Mouse (Mus musculus) forebrain, postnatal 0 days (tissue): ENCODE measurements around the gene Mlf2. TPM values are rescaled to one million over a fixed set of nuclear protein-coding genes. Genes with fewer than 3 reads are reported as not detected.

Source experiments
- ATAC-seq: fragments of 200-750 bp; cut with Nextera tagmentation; 2 replicates; pipeline ENCODE4 v1.8.0; 2017; ENCODE audit warnings: mild to moderate bottlenecking, moderate library complexity
- DNase-seq: peaks from one replicate; pipeline ENCODE4 v3.0.0-alpha.2; 2015
- H3K27ac ChIP-seq: fragments of 300-500 bp; sonication (generic); 2 replicates; pipeline ENCODE4 v1.5.1; 2014; ENCODE audit warnings: low read depth, mild to moderate bottlenecking, antibody characterized with exemption, low read length, moderate library complexity, mixed read lengths
- H3K27me3 ChIP-seq: fragments of 300-500 bp; sonication (generic); 2 replicates; pipeline ENCODE4 v1.6.1; 2014; ENCODE audit warnings: mild to moderate bottlenecking, low read length, mixed read lengths; ENCODE audit not compliant: insufficient read depth
- H3K36me3 ChIP-seq: fragments of 300-500 bp; sonication (generic); 2 replicates; pipeline ENCODE4 v1.6.1; 2014; ENCODE audit warnings: mild to moderate bottlenecking, moderate library complexity; ENCODE audit not compliant: insufficient read depth
- H3K4me1 ChIP-seq: fragments of 300-500 bp; sonication (generic); 2 replicates; pipeline ENCODE4 v1.6.1; 2014; ENCODE audit warnings: antibody characterized with exemption; ENCODE audit not compliant: insufficient read depth
- H3K4me2 ChIP-seq: fragments of 300-500 bp; sonication (generic); 2 replicates; pipeline ENCODE4 v1.6.1; 2014; ENCODE audit warnings: low read depth, mild to moderate bottlenecking, moderate library complexity
- H3K4me3 ChIP-seq: fragments of 300-500 bp; sonication (generic); 2 replicates; pipeline ENCODE4 v1.5.1; 2014; ENCODE audit warnings: low read depth, low read length, mixed read lengths
- H3K9ac ChIP-seq: fragments of 300-500 bp; sonication (generic); 2 replicates; pipeline ENCODE4 v1.6.1; 2014; ENCODE audit warnings: mild to moderate bottlenecking
- H3K9me3 ChIP-seq: fragments of 300-500 bp; sonication (generic); 2 replicates; pipeline ENCODE4 v1.6.1; 2016; ENCODE audit warnings: low read length
- CTCF ChIP-seq: sonication (generic); IDR thresholded peaks from 2 replicates; pipeline ENCODE4 v1.5.1; 2016; ENCODE audit warnings: antibody characterized with exemption, control low read depth, low read depth
- WGBS: fragments of 180-500 bp; shearing (Covaris S2); extraction: QIAGEN DNeasy Blood & Tissue Kit; methylation state at CpG from one replicate; pipeline ENCODE4 v1.1.7; 2014; 5-methylcytosine and 5-hydroxymethylcytosine counted together
- polyA plus RNA-seq: library from polyadenylated mRNA; unstranded; fragments of >200 nt; fragmentation: Nextera tagmentation; extraction: Ambion mirVana; gene quantifications from 2 replicates; pipeline ENCODE4 v1.2.1, GENCODE M21; 2015
- total RNA-seq: library from RNA; depleted of rRNA; stranded (reverse); fragments of >200 nt; gene quantifications from 2 replicates; pipeline ENCODE4 v1.2.3, GENCODE M21; 2014

Gene Mlf2
- total and polyA plus RNA-seq, 2 experiments from 2014 or later: 432 to 665 TPM

GRCm38 (mm10) chr6:124903580-124904151, 27.5 kb upstream of the Mlf2 start:
- TF ChIP-seq CTCF: peak; percentile 98
- DNase-seq: peak; percentile 91
- 1% methylated on average over 23 of the region's 23 CpGs for WGBS

GRCm38 (mm10) chr6:124904161-124904981, 26.8 kb upstream of the Mlf2 start:
- WGBS: 6% methylated on average over 24 of the region's 24 CpGs
- peaks cover 11% of the 10 kb centered on the region for H3K4me1 ChIP-seq
- peak; percentile 89 for DNase-seq
- H3K9me3 ChIP-seq: no peaks in the 10 kb centered on the region
- H3K4me2 ChIP-seq: peak overlapping the region; percentile 78
- H3K27ac ChIP-seq: peak overlapping the region; percentile 99
- H3K27me3 ChIP-seq: no peaks in the 10 kb centered on the region
- peak; percentile 88 for ATAC-seq
- TF ChIP-seq CTCF: peak; percentile 77
- peak overlapping the region; percentile 74 for H3K9ac ChIP-seq
- no peaks in the 10 kb centered on the region for H3K36me3 ChIP-seq
- H3K4me3 ChIP-seq: peak overlapping the region; percentile 40

More at GRCm38 (mm10) chr6:124903580-124904151, 27.5 kb upstream of the Mlf2 start:
- no peaks in the 10 kb centered on the region for H3K36me3 ChIP-seq
- peak; percentile 88 for ATAC-seq
- H3K9me3 ChIP-seq: no peaks in the 10 kb centered on the region
- peaks cover 11% of the 10 kb centered on the region for H3K4me1 ChIP-seq
- H3K4me2 ChIP-seq: peak overlapping the region; percentile 78
- H3K9ac ChIP-seq: peak overlapping the region; percentile 74
- H3K27ac ChIP-seq: peak overlapping the region; percentile 99
- peak overlapping the region; percentile 40 for H3K4me3 ChIP-seq
- H3K27me3 ChIP-seq: no peaks in the 10 kb centered on the region

GRCm38 (mm10) chr6:124904991-124905860, 26.0 kb upstream of the Mlf2 start:
- Histone ChIP-seq H3K4me1 (peaks cover 11% of the 10 kb centered on the region), H3K27me3 (no peaks in the 10 kb centered on the region), H3K9ac (peak overlapping the region; percentile 74), H3K4me2 (peak overlapping the region; percentile 78), H3K36me3 (no peaks in the 10 kb centered on the region), H3K27ac (peak overlapping the region; percentile 99), H3K9me3 (no peaks in the 10 kb centered on the region), H3K4me3 (peak overlapping the region; percentile 40)
- no peak for TF ChIP-seq CTCF
- DNase-seq (no peak), ATAC-seq (no peak)
- WGBS: 31% methylated on average over 14 of the region's 16 CpGs

GRCm38 (mm10) chr6:124907767-124908166, 23.4 kb upstream of the Mlf2 start:
- Histone ChIP-seq H3K27ac (no peak overlapping the region), H3K4me1 (peaks cover 11% of the 10 kb centered on the region), H3K4me2 (no peak overlapping the region), H3K9me3 (no peaks in the 10 kb centered on the region), H3K9ac (no peak overlapping the region), H3K27me3 (no peaks in the 10 kb centered on the region), H3K4me3 (no peak overlapping the region), H3K36me3 (peaks cover 4% of the 10 kb centered on the region)
- 79% methylated on average over 1 of the region's 1 CpGs for WGBS
- ATAC-seq (no peak), DNase-seq (no peak)
- TF ChIP-seq CTCF: no peak

GRCm38 (mm10) chr6:124910032-124910431, 21.2 kb upstream of the Mlf2 start:
- ATAC-seq: peak; percentile 30; the same call in 1 of the 2 replicates
- TF ChIP-seq CTCF: no peak
- DNase-seq: no peak
- H3K9me3 ChIP-seq: no peaks in the 10 kb centered on the region
- no peak overlapping the region for H3K4me3 ChIP-seq
- H3K9ac ChIP-seq: peak overlapping the region; percentile 25; the same call in 1 of the 2 replicates
- H3K27ac ChIP-seq: no peak overlapping the region
- H3K4me1 ChIP-seq: no peaks in the 10 kb centered on the region; the same call in 1 of the 2 replicates
- WGBS: 8% methylated on average over 32 of the region's 32 CpGs
- no peaks in the 10 kb centered on the region for H3K27me3 ChIP-seq
- peak overlapping the region; percentile 19; the same call in 1 of the 2 replicates for H3K4me2 ChIP-seq
- peaks cover 23% of the 10 kb centered on the region for H3K36me3 ChIP-seq

GRCm38 (mm10) chr6:124911533-124912218, 19.5 kb upstream of the Mlf2 start, which contains the start of gene Lag3:
Gene Lag3, minus strand, starts transcription at chr6:124911705.
- WGBS: 20% methylated on average over 12 of the region's 13 CpGs
- H3K27me3 ChIP-seq: no peaks in the 10 kb centered on the region
- no peak for TF ChIP-seq CTCF
- H3K36me3 ChIP-seq: peaks cover 23% of the 10 kb centered on the region
- no peak within 1 kb of the TSS for H3K4me2 ChIP-seq
- no peak for ATAC-seq
- H3K27ac ChIP-seq: no peak within 1 kb of the TSS
- H3K9ac ChIP-seq: no peak within 1 kb of the TSS
- no peaks in the 10 kb centered on the region for H3K9me3 ChIP-seq
- no peaks in the 10 kb centered on the region for H3K4me1 ChIP-seq
- no peak for DNase-seq
- no peak within 1 kb of the TSS for H3K4me3 ChIP-seq
